Mouse (Mus musculus) midbrain, embryonic 11.5 days (tissue): ENCODE measurements around the gene Ahcyl2. TPM values are rescaled to one million over a fixed set of nuclear protein-coding genes. Genes with fewer than 3 reads are reported as not detected.

Experiments
- ATAC-seq: fragments of 200-750 bp; cut with Nextera tagmentation; 2 replicates; pipeline ENCODE4 v1.8.0; 2017; ENCODE audit warnings: moderate TSS enrichment, moderate library complexity; ENCODE audit not compliant: low FRiP score
- DNase-seq: peaks from one replicate; pipeline ENCODE4 v3.0.0; 2015; ENCODE audit warnings: low spot score; ENCODE audit errors: missing footprints
- H3K27ac ChIP-seq: fragments of 300-500 bp; sonication (generic); 2 replicates; pipeline ENCODE4 v1.5.1; 2014; ENCODE audit warnings: low read depth, low read length
- H3K27me3 ChIP-seq: fragments of 300-500 bp; sonication (generic); 2 replicates; pipeline ENCODE4 v1.6.1; 2014; ENCODE audit warnings: mild to moderate bottlenecking, low read length, moderate library complexity, mixed read lengths; ENCODE audit not compliant: control insufficient read depth, insufficient read depth
- H3K36me3 ChIP-seq: fragments of 300-500 bp; sonication (generic); 2 replicates; pipeline ENCODE4 v1.6.1; 2014; ENCODE audit warnings: mild to moderate bottlenecking, low read length, moderate library complexity, mixed read lengths; ENCODE audit not compliant: control insufficient read depth, insufficient read depth
- H3K4me1 ChIP-seq: fragments of 300-500 bp; sonication (generic); 2 replicates; pipeline ENCODE4 v1.6.1; 2014; ENCODE audit warnings: low read length; ENCODE audit not compliant: control insufficient read depth, insufficient read depth
- H3K4me2 ChIP-seq: fragments of 300-500 bp; sonication (generic); 2 replicates; pipeline ENCODE4 v1.6.1; 2014; ENCODE audit warnings: mild to moderate bottlenecking, moderate library complexity
- H3K4me3 ChIP-seq: fragments of 300-500 bp; sonication (generic); 2 replicates; pipeline ENCODE4 v1.5.1; 2014; ENCODE audit warnings: low read depth, low read length
- H3K9ac ChIP-seq: fragments of 300-500 bp; sonication (generic); 2 replicates; pipeline ENCODE4 v1.6.1; 2014; ENCODE audit warnings: low read length
- H3K9me3 ChIP-seq: fragments of 300-500 bp; sonication (generic); 2 replicates; pipeline ENCODE4 v1.6.1; 2016; ENCODE audit warnings: low read length; ENCODE audit not compliant: control insufficient read depth
- WGBS: fragments of 180-500 bp; shearing (Covaris S2); extraction: QIAGEN DNeasy Blood & Tissue Kit; methylation state at CpG from one replicate; pipeline ENCODE4 v1.1.7; 2014; 5-methylcytosine and 5-hydroxymethylcytosine counted together
- polyA plus RNA-seq: library from polyadenylated mRNA; unstranded; fragments of >200 nt; fragmentation: Nextera tagmentation; extraction: Ambion mirVana; gene quantifications from 2 replicates; pipeline ENCODE4 v1.2.1, GENCODE M21; 2014

The Ahcyl2 gene
- polyA plus RNA-seq, 1 experiment from 2014 or later: 11.3 TPM

DNA sequence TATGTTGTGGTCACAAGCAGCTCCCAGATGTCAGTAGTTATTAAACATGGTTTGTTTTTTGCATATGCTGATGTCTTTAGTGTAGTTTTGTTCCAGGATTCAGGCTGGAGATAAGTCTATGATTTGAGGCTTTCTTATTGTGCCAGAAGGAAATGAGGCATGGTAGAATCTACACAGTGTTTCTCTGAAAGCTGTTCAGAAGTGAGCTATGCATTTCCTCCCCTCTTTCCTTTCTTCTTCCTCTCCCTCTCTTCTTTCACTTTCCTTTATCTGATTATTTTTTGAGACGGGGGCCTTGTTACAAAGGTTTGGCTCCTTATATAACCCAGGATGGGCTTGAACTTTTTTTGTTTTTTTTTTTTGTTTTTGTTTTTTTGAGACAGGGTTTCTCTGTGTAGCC is 25.7 kb downstream of the Ahcyl2 start:
- Histone ChIP-seq H3K9ac (no peak overlapping the region), H3K4me1 (peaks cover 6% of the 10 kb centered on the region), H3K4me2 (no peak overlapping the region), H3K36me3 (no peaks in the 10 kb centered on the region), H3K27ac (no peak overlapping the region), H3K4me3 (no peak overlapping the region), H3K9me3 (no peaks in the 10 kb centered on the region), H3K27me3 (no peaks in the 10 kb centered on the region)
- 83% methylated on average over 1 of the region's 1 CpGs for WGBS
- no peak for ATAC-seq
- peak; percentile 62 for DNase-seq

DNA sequence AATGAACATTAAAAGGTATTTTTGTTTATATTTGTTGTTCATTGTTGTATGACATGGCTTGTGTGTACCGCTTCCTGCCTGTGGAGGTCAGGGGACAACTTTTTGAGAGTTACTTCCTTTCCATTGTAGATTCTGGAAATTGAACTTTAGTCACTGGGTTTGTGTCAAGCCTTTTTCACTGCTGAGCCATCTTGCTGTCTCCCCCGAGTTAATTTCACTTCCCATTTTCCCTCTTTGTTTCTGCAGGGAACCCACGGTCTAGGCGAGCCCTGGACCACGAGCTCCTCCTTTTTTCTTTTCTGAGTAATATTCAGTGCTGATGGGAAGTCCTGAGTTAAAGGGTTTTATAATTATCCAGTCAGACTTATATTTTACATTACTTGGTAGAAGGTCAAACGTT is 26.8 kb downstream of the Ahcyl2 start:
- Histone ChIP-seq H3K27ac (no peak overlapping the region), H3K4me3 (no peak overlapping the region), H3K4me2 (no peak overlapping the region), H3K4me1 (no peaks in the 10 kb centered on the region), H3K36me3 (no peaks in the 10 kb centered on the region), H3K9me3 (no peaks in the 10 kb centered on the region), H3K9ac (no peak overlapping the region), H3K27me3 (no peaks in the 10 kb centered on the region)
- DNase-seq: peak; percentile 33
- no peak for ATAC-seq
- 88% methylated on average over 6 of the region's 6 CpGs for WGBS

DNA sequence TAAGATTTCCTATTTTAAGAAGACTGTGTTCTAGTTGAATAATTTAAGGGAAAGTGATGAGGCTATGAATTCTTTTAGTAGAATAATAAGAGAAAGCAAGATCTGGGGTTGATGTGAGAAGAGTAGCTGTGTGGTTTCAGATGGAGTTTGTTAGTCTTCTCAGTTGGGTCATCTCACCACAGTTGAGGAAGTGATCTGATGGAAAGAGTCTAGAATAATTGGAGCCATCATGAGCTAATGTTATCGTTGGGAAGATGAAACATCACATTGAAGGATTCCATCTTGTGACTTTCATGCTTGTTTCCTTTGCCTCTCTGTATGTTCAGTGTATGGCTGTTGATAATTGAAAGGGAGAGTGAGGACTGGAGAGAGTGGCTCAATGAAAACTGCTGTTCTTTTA is 35.2 kb downstream of the Ahcyl2 start:
- H3K9ac ChIP-seq: no peak overlapping the region
- no peak for DNase-seq
- no peak overlapping the region for H3K4me2 ChIP-seq
- no peaks in the 10 kb centered on the region for H3K9me3 ChIP-seq
- H3K27ac ChIP-seq: no peak overlapping the region
- WGBS: 84% methylated on average over 1 of the region's 1 CpGs
- H3K27me3 ChIP-seq: no peaks in the 10 kb centered on the region
- no peaks in the 10 kb centered on the region for H3K36me3 ChIP-seq
- no peak overlapping the region for H3K4me3 ChIP-seq
- ATAC-seq: no peak
- no peaks in the 10 kb centered on the region for H3K4me1 ChIP-seq

DNA sequence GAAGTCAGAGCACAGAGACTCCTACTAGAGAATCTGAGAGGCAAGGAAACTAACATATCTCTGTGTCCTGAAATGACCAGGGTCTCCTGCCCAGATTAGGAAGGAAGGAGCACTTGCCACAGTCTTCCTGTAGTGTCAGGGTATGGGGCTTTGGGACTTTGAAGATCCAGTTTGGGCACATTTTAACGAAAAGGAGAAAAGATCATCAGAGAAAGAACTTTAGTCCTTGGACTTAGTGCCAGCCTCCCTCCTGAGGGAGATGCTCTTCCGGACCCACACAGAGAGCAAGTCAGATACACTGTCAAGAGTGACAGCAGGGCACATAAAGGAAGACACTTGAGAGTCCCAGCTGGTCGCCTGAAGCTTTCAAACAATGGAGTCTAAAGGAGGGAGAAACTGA is 36.2 kb downstream of the Ahcyl2 start:
- DNase-seq (peak; percentile 35), ATAC-seq (no peak)
- Histone ChIP-seq H3K9me3 (no peaks in the 10 kb centered on the region), H3K4me1 (no peaks in the 10 kb centered on the region), H3K36me3 (no peaks in the 10 kb centered on the region), H3K4me2 (no peak overlapping the region), H3K4me3 (no peak overlapping the region), H3K27me3 (no peaks in the 10 kb centered on the region), H3K9ac (no peak overlapping the region), H3K27ac (no peak overlapping the region)
- 64% methylated on average over 3 of the region's 3 CpGs for WGBS

DNA sequence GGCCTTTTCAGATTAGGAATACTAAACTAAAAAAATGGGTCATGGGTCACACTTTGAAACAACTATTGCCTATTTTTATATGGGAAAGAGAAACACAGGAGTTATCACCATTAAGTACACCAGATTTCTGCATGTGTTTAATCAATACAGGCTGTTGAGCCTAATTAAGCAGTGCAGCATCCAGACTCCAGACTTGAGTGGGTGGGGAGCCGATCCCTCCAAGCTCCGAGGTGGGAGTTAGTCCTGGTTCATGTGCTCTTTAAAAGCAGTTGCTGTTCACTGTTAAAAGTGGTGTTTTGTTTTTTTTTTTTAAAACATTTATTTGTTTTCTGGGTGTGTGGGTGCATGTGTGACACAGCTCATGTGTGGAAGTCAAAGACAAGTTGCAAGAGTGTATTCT is 37.6 kb downstream of the Ahcyl2 start:
- no peaks in the 10 kb centered on the region for H3K9me3 ChIP-seq
- no peak overlapping the region for H3K9ac ChIP-seq
- H3K4me1 ChIP-seq: no peaks in the 10 kb centered on the region
- no peaks in the 10 kb centered on the region for H3K36me3 ChIP-seq
- 75% methylated on average over 2 of the region's 2 CpGs for WGBS
- H3K4me2 ChIP-seq: no peak overlapping the region
- DNase-seq (no peak), ATAC-seq (no peak)
- H3K4me3 ChIP-seq: no peak overlapping the region
- H3K27me3 ChIP-seq: no peaks in the 10 kb centered on the region
- no peak overlapping the region for H3K27ac ChIP-seq

DNA sequence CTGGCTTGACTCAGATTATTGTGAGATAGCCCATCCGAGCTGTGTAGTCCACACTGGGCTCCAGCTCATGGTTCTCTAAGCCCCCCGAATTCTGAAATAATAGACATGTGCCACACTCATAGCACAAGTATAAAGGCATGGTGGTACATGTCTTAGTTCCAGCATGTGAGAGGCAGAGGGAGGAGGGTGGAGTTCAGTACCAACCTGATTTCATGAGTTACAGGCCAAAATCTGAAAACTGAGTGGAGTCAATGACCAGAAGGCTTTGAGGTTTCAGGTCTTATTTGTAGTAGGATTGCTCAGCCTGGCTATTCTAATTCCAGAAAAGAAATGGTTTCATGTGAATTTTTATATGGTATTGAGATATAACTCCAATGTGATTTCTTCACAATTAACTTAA is 44.3 kb downstream of the Ahcyl2 start:
- 89% methylated on average over 2 of the region's 2 CpGs for WGBS

DNA sequence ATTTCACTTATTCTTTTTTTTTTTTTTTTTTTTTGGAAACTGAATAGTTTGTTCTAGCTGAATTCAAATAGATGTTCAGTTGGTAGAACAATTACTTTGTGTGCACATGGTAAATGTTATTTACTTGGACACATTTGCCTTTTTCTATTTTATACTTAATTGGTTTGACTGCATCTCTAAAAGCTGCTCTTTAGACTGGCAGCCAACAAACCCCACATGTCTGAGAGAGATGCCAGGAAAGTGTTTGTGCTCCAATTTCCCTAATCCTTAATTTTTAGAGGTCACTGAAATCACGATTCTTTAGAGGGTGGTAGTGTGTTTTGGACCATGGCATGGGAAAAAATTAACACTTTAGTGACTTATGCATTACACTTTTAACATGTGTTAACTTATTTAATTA is 44.8 kb downstream of the Ahcyl2 start:
- Histone ChIP-seq H3K27ac (no peak overlapping the region), H3K4me2 (no peak overlapping the region), H3K36me3 (no peaks in the 10 kb centered on the region), H3K9me3 (no peaks in the 10 kb centered on the region), H3K9ac (no peak overlapping the region), H3K4me3 (no peak overlapping the region), H3K4me1 (peaks cover 19% of the 10 kb centered on the region), H3K27me3 (no peaks in the 10 kb centered on the region)
- WGBS: 51% methylated on average over 1 of the region's 1 CpGs
- ATAC-seq (no peak), DNase-seq (no peak)

More for the DNA sequence above, 44.3 kb downstream of the Ahcyl2 start:
- Histone ChIP-seq H3K4me2 (no peak overlapping the region), H3K4me3 (no peak overlapping the region), H3K36me3 (no peaks in the 10 kb centered on the region), H3K9ac (no peak overlapping the region), H3K27me3 (no peaks in the 10 kb centered on the region), H3K9me3 (no peaks in the 10 kb centered on the region), H3K4me1 (peaks cover 19% of the 10 kb centered on the region), H3K27ac (no peak overlapping the region)
- peak; percentile 56 for DNase-seq
- no peak for ATAC-seq

DNA sequence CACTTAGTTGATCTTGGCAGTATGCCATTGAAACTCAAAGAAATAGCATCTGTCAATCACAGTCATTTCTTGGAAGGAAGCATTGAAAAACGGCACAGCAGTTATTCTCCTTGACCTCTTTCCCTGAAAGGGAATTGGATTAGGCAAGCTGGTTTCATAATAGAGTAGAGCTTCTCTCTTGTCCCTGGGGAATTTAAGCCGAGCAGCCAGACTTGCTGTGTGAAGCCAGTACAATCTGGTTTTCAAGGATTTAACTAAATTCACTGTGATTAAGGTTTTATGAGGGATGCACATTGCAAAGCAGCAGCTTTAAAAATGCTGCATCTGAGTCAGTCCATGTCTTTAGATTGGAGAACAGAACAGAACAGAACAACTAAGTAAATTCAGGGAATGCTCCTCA is 46.8 kb downstream of the Ahcyl2 start:
- peak; percentile 90 for ATAC-seq
- peak; percentile 92 for DNase-seq
- no peak overlapping the region for H3K9ac ChIP-seq

DNA sequence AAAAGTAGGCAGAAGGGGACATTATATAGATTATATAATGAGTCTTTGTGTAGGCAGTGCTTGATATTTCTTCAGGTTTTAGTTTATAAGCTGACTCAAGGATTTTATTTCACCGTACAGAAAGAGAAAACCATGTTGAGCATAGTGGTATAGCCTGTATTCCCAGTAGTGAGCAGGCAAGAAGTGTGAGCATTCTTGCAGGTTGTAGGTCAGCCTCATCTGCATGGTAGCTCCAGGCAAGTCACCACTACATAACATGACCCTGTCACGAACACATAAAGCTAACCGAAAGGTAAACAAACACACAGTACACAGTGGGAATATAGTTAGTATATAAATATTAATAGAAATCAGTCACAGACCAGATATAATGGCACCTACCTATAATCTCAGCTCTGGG is 47.2 kb downstream of the Ahcyl2 start:
- Histone ChIP-seq H3K27ac (peak overlapping the region; percentile 78), H3K4me2 (peak overlapping the region; percentile 6; the same call in 1 of the 2 replicates), H3K27me3 (no peaks in the 10 kb centered on the region), H3K9ac (no peak overlapping the region), H3K9me3 (no peaks in the 10 kb centered on the region), H3K4me1 (peaks cover 19% of the 10 kb centered on the region), H3K36me3 (no peaks in the 10 kb centered on the region), H3K4me3 (no peak overlapping the region)
- ATAC-seq (peak; percentile 73; the same call in 1 of the 2 replicates), DNase-seq (peak; percentile 79)
- WGBS: 53% methylated on average over 3 of the region's 3 CpGs

More for the DNA sequence above, 46.8 kb downstream of the Ahcyl2 start:
- no peaks in the 10 kb centered on the region for H3K36me3 ChIP-seq
- H3K27me3 ChIP-seq: no peaks in the 10 kb centered on the region
- H3K9me3 ChIP-seq: no peaks in the 10 kb centered on the region
- peaks cover 19% of the 10 kb centered on the region for H3K4me1 ChIP-seq
- H3K4me2 ChIP-seq: peak overlapping the region; percentile 6; the same call in 1 of the 2 replicates
- H3K27ac ChIP-seq: peak overlapping the region; percentile 78
- WGBS: 6% methylated on average over 2 of the region's 2 CpGs
- H3K4me3 ChIP-seq: no peak overlapping the region

DNA sequence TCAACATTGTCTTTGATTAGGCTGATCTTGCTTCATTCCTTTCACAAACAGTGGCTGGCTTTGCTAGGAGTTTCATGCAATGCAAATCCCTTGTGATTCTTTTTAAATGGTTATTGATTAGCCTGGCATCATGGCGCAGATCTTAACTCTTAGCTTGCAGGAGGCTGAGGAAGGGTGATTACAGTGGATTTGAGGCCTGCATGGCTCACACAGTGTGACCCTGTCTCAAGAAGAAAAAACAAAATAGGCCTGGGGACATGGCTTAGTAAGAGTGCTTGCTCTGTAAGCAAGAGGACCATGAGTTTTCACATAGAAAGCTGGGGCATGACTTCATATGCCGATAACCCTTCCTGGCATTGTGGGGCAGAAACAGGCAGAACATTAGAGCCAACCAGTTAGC is 47.8 kb downstream of the Ahcyl2 start:
- no peaks in the 10 kb centered on the region for H3K27me3 ChIP-seq
- no peaks in the 10 kb centered on the region for H3K36me3 ChIP-seq
- 71% methylated on average over 2 of the region's 2 CpGs for WGBS
- no peaks in the 10 kb centered on the region for H3K9me3 ChIP-seq
- DNase-seq (peak; percentile 85), ATAC-seq (no peak)
- no peak overlapping the region for H3K4me2 ChIP-seq
- H3K27ac ChIP-seq: peak overlapping the region; percentile 78
- no peak overlapping the region for H3K4me3 ChIP-seq
- H3K9ac ChIP-seq: no peak overlapping the region
- H3K4me1 ChIP-seq: peaks cover 19% of the 10 kb centered on the region
